Comparison of ENCODE assay signal across 9 mouse cellular contexts in genomic region chr15:93594296-93594887, GRCm38 (mm10). TPM values are rescaled to one million over a fixed set of nuclear protein-coding genes. Genes with fewer than 3 reads are reported as not detected.
A peak's percentile ranks its signal among the peaks of the same experiment; 100 is the strongest.
DNase-seq lines count a peak whose midpoint lies in the region; ATAC-seq and TF ChIP-seq lines count a peak whose summit lies in the region.
"Had no signal": no experiment of that assay in that cellular context is flagged by ENCODE, and none has a peak within 500 bp of the region (broad histone marks: within the 10 kb centered on the region; RNA-seq: fewer than 3 reads in every experiment).

No protein-coding gene starts in this region.

- no peaks in the 10 kb centered on the region for H3K9me3 ChIP-seq in heart, embryonic 10.5 days
- no peaks in the 10 kb centered on the region for H3K9me3 ChIP-seq in heart, embryonic 15.5 days (replicated peaks)
- no peaks in the 10 kb centered on the region for H3K9me3 ChIP-seq in liver, embryonic 14.5 days (ENCODE audit: control insufficient read depth, low read length)

- peak overlapping the region; percentile 88 for H3K9ac ChIP-seq in heart, embryonic 15.5 days
- peak overlapping the region; percentile 54 for H3K9ac ChIP-seq in liver, embryonic 14.5 days (replicated peaks)

- no peak for TF ChIP-seq EP300 in liver, embryonic 14.5 days (IDR thresholded peaks at IDR 0.05; ENCODE audit: low read depth)

- intact Hi-C loops in heart, postnatal 25 days (cut with DNase I): loop anchor here (10.0 kb wide), 1 partner anchor 230 kb away; no protein-coding TSS in a partner anchor

- ATAC-seq in heart, embryonic 15.5 days (replicated peaks; ENCODE audit: insufficient number of reproducible peaks, insufficient read depth, low FRiP score, low read depth): no peak
- ATAC-seq in liver, embryonic 14.5 days (ENCODE audit: insufficient read depth): no peak
- ATAC-seq in CD4-positive, CD25-positive, alpha-beta regulatory T cell, adult 4 months: no peak

- WGBS in heart, embryonic 10.5 days: 7% methylated on average over 10 of the region's 10 CpGs
- 3% methylated on average over 10 of the region's 10 CpGs for WGBS in heart, embryonic 15.5 days
- 19% methylated on average over 10 of the region's 10 CpGs for WGBS in liver, embryonic 14.5 days (ENCODE audit: insufficient replicate concordance)

- H3K36me3 ChIP-seq in heart, embryonic 10.5 days: no peaks in the 10 kb centered on the region
- H3K36me3 ChIP-seq in heart, embryonic 15.5 days: no peaks in the 10 kb centered on the region
- no peaks in the 10 kb centered on the region for H3K36me3 ChIP-seq in liver, embryonic 14.5 days (replicated peaks; ENCODE audit: control insufficient read depth, insufficient read depth, low read depth)
- H3K36me3 ChIP-seq: G1E had no signal

- no peak for TF ChIP-seq CTCF in liver, embryonic 14.5 days (IDR thresholded peaks at IDR 0.05; ENCODE audit: low read depth)

- peak overlapping the region; percentile 98 for H3K27ac ChIP-seq in heart, embryonic 10.5 days
- H3K27ac ChIP-seq in brown adipose tissue, adult 24 weeks (replicated peaks; ENCODE audit: low read depth, low read length): no peak overlapping the region
- H3K27ac ChIP-seq in heart, embryonic 15.5 days: peak overlapping the region; percentile 91
- 0 out of 2 replicates have a peak overlapping the region, but pooled peaks have one; percentile 27 for H3K27ac ChIP-seq in liver, embryonic 14.5 days

- H3K4me2 ChIP-seq in heart, embryonic 15.5 days: peak overlapping the region; percentile 90
- H3K4me2 ChIP-seq in liver, embryonic 14.5 days (ENCODE audit: low read depth): peak overlapping the region; percentile 68

- peak; percentile 68 for DNase-seq in heart, embryonic 10.5 days (ENCODE audit: low spot score)
- DNase-seq in heart, postnatal 25 days (ENCODE audit: low spot score): no peak
- DNase-seq in liver, embryonic 14.5 days (ENCODE audit: low read depth in 3 of 3, low spot score in 3 of 3): no peak
- DNase-seq in cerebellum, postnatal 25 days: no peak
- no peak for DNase-seq in cerebellum, postnatal 36 days

- H3K4me1 ChIP-seq in heart, embryonic 10.5 days: peaks cover 48% of the 10 kb centered on the region
- peaks cover 4% of the 10 kb centered on the region; the same call in 1 of the 2 replicates for H3K4me1 ChIP-seq in brown adipose tissue, adult 24 weeks (ENCODE audit: control insufficient read depth, insufficient read depth, insufficient read length, low read length)
- H3K4me1 ChIP-seq in heart, embryonic 15.5 days (replicated peaks): peaks cover 39% of the 10 kb centered on the region
- peaks cover 26 to 33% of the 10 kb centered on the region in 2 experiments for H3K4me1 ChIP-seq in liver, embryonic 14.5 days (replicated peaks; ENCODE audit: control insufficient read depth in 2 of 2, insufficient read depth in 2 of 2, low read length in 1 of 2)

- H3K4me3 ChIP-seq in heart, embryonic 10.5 days: peak overlapping the region; percentile 92
- peak overlapping the region; percentile 85; the same call in 1 of the 2 replicates for H3K4me3 ChIP-seq in brown adipose tissue, adult 24 weeks (ENCODE audit: insufficient read depth, low read depth, low read length)
- peak overlapping the region; percentile 72 for H3K4me3 ChIP-seq in heart, embryonic 15.5 days
- H3K4me3 ChIP-seq in liver, embryonic 14.5 days (ENCODE audit: insufficient read depth in 1 of 2, low read depth in 2 of 2, low read length in 2 of 2): peak overlapping the region; percentile 77 to 80

- no peaks in the 10 kb centered on the region for H3K27me3 ChIP-seq in heart, embryonic 10.5 days (ENCODE audit: insufficient read depth, poor library complexity, severe bottlenecking)
- H3K27me3 ChIP-seq in heart, embryonic 15.5 days: no peaks in the 10 kb centered on the region
- H3K27me3 ChIP-seq in liver, embryonic 14.5 days (ENCODE audit: control insufficient read depth, insufficient read depth, low read length): peaks cover 5% of the 10 kb centered on the region; the same call in 1 of the 2 replicates

RNA-seq across cellular contexts. Expression of gene Prickle1, which starts 1.3 kb away (rescaled TPM):
- polyA plus RNA-seq in heart, embryonic 10.5 days (2016; fragmentation: Nextera tagmentation; extraction: Ambion mirVana): 28.5 and 33.4 TPM in 2 replicates
- 10 to 100 TPM; 16.8 to 18.9 TPM for total RNA-seq in heart, postnatal 25 days (2021)
- polyA plus RNA-seq in brown adipose tissue, adult 24 weeks (2012; ENCODE audit: insufficient read depth, insufficient read length, missing spikeins): 2.0 and 2.4 TPM in 2 replicates
- polyA plus RNA-seq in heart, embryonic 15.5 days (2015; fragmentation: Nextera tagmentation; extraction: Ambion mirVana): 28.2 and 31.0 TPM in 2 replicates
- 1.2 and 1.5 TPM in 2 replicates for polyA plus RNA-seq in liver, embryonic 14.5 days (2012; rRNA removed)
- 3.2 and 3.5 TPM in 2 replicates for polyA plus RNA-seq in liver, embryonic 14.5 days (2014; fragmentation: Nextera tagmentation; extraction: Ambion mirVana)
- 1 to 10 TPM; 1.5 TPM for polyA plus RNA-seq in CD4-positive, CD25-positive, alpha-beta regulatory T cell, adult 4 months (2017; shearing (Covaris generic))
- polyA plus RNA-seq: G1E had no signal
